Mouse (Mus musculus): ENCODE results near the gene Sirt1. TPM values are rescaled to one million over a fixed set of nuclear protein-coding genes. Genes with fewer than 3 reads are reported as not detected.

Gene Sirt1
- total and polyA plus RNA-seq, 3 experiments: 9.1 to 19.8 TPM; not detected in 1

DNA sequence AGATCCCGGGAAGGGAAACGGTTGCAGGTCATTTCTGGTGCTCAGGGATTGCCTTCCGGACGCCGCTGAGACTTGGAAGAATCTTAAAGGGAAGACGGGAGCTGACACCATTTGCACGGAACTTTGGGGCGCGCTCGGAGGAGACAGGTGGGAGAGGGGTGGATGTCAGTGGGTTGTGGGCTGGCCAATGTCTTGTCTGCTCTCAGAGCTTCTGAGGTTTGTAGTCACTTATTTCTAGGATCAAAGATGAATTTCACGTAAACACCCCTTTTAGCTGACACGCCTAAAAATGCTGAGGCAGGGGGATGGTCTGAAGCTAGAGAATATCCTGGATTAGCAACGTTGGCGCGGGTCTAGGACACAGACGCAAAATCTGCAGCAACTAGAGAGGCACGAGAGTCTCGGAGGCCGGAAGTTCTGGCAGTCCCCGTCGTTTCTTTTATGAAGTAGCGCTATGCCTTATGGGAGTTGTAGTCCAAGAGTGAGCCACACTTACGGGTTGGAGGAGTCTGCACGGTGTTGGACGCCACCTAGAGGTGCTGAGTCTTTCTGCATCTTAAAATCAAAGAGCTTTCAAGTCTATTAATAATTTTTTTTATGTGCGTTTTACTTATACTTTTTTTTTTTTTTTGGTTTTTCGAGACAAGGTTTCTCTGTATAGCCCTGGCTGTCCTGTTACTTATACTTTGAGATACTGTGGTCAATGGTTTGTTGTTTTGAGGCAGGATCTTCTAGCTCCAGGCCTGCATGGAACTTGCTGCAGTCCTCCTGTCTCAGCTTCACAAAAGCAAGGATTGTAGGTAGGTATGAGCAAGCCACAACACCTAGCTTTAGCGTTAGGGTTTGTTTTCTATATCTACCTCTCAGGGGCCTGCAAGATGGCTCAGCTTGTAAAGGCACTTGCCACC is 1.1 kb upstream of the Sirt1 start, which contains the start of gene Dnajc12:
Gene Dnajc12 (plus strand): TSS at position 72 of the 908 bp plus-strand sequence.
- Histone ChIP-seq H3K27me3 (ENCODE audit: control insufficient read depth in 1 of 2, insufficient read depth in 2 of 2, low read length in 2 of 2) (no peaks in the 10 kb centered on the region), H3K4me3 (ENCODE audit: control insufficient read depth in 1 of 2, insufficient read depth in 1 of 2, low read depth in 2 of 2, low read length in 2 of 2) (peak within 1 kb of the TSS; percentile 58 to 72), H3K79me2 (ENCODE audit: control insufficient read depth, insufficient read depth, low read length, poor library complexity) (no peaks in the 10 kb centered on the region), H3K9ac (ENCODE audit: control insufficient read depth, low read depth, low read length, poor library complexity, severe bottlenecking) (peak within 1 kb of the TSS; percentile 75), H3K27ac (ENCODE audit: control insufficient read depth, low read depth, low read length) (peak within 1 kb of the TSS; percentile 56), H3K4me1 (ENCODE audit: control insufficient read depth in 1 of 2, insufficient read depth in 2 of 2, low read length in 2 of 2) (peaks cover 0 to 3% of the 10 kb centered on the region in 2 experiments; a peak in 1 of 4 replicates), H3K36me3 (ENCODE audit: control insufficient read depth in 1 of 2, insufficient read depth in 2 of 2, low read length in 2 of 2) (peaks cover 0 to 3% of the 10 kb centered on the region in 2 experiments; a peak in 2 of 4 replicates), H3K9me3 (replicated peaks; ENCODE audit: insufficient read depth, low read length) (no peaks in the 10 kb centered on the region)
- DNase-seq (ENCODE audit: low read depth, low spot score): peak; percentile 99
- TF ChIP-seq HCFC1 (IDR thresholded peaks at IDR 0.05; ENCODE audit: low read depth, low read length) (peak; percentile 98), POLR2AphosphoS2 (IDR thresholded peaks at IDR 0.05; ENCODE audit: low read length) (peak; percentile 71; the same call in 1 of the 2 replicates), MXI1 (IDR thresholded peaks at IDR 0.05; ENCODE audit: low read depth, low read length) (peak; percentile 83), TCF12 (IDR thresholded peaks at IDR 0.05; ENCODE audit: low read depth, low read length) (peak; percentile 59; the same call in 1 of the 2 replicates), ZMIZ1 (IDR thresholded peaks at IDR 0.05; ENCODE audit: low read depth, low read length) (peak; percentile 74), MYC (IDR thresholded peaks at IDR 0.05; ENCODE audit: low read depth, low read length) (peak; percentile 87), CHD1 (IDR thresholded peaks at IDR 0.05; ENCODE audit: low read depth, low read length) (0 out of 2 replicates have a peak, but pooled peaks have one; percentile 22), NELFE (IDR thresholded peaks at IDR 0.05; ENCODE audit: low read depth, low read length) (peak; percentile 86), GATA1 (IDR thresholded peaks at IDR 0.05; ENCODE audit: low read depth, low read length) (no peak), BHLHE40 (IDR thresholded peaks at IDR 0.05; ENCODE audit: borderline replicate concordance, low read depth, low read length) (no peak), POLR2A (IDR thresholded peaks at IDR 0.05; ENCODE audit: control insufficient read depth in 1 of 2, insufficient read depth in 1 of 2, low read depth in 1 of 2, low read length in 2 of 2, poor library complexity in 1 of 2) (peak; percentile 42 to 92; a peak in 3 of 4 replicates), EP300 (IDR thresholded peaks at IDR 0.05; ENCODE audit: low read depth in 1 of 2, low read length in 2 of 2) (no peak), RCOR1 (IDR thresholded peaks at IDR 0.05; ENCODE audit: low read depth, low read length) (no peak), RAD21 (IDR thresholded peaks at IDR 0.05; ENCODE audit: low read depth, low read length) (peak; percentile 87), CTCF (IDR thresholded peaks at IDR 0.05 in 2 of 3, conservative IDR thresholded peaks at IDR 0.05 in 1 of 3; ENCODE audit: control insufficient read depth in 1 of 3, insufficient read depth in 1 of 3, low read depth in 2 of 3, low read length in 3 of 3, poor library complexity in 1 of 3, severe bottlenecking in 1 of 3) (peak; percentile 65 to 89 (median 76)), USF2 (IDR thresholded peaks at IDR 0.05; ENCODE audit: borderline replicate concordance in 1 of 2, insufficient read depth in 1 of 2, low read depth in 1 of 2, low read length in 2 of 2) (no peak), TBP (IDR thresholded peaks at IDR 0.05; ENCODE audit: low read depth, low read length) (peak; percentile 98), MEF2A (IDR thresholded peaks at IDR 0.05; ENCODE audit: extremely low read depth, insufficient replicate concordance, low read depth, low read length, poor library complexity, severe bottlenecking) (no peak), MAZ (IDR thresholded peaks at IDR 0.05; ENCODE audit: low read depth, low read length) (0 out of 2 replicates have a peak, but pooled peaks have one; percentile 32), USF1 (IDR thresholded peaks at IDR 0.05; ENCODE audit: low read depth, low read length) (peak; percentile 39; the same call in 1 of the 2 replicates), CHD2 (IDR thresholded peaks at IDR 0.05; ENCODE audit: low read length) (peak; percentile 93), JUND (IDR thresholded peaks at IDR 0.05; ENCODE audit: low read depth, low read length) (no peak), TAL1 (IDR thresholded peaks at IDR 0.05; ENCODE audit: low read length) (no peak), MAX (IDR thresholded peaks at IDR 0.05; ENCODE audit: low read length) (peak; percentile 63; the same call in 1 of the 2 replicates), UBTF (IDR thresholded peaks at IDR 0.05; ENCODE audit: borderline replicate concordance, insufficient read depth, low read depth, low read length) (no peak), KAT2A (conservative IDR thresholded peaks at IDR 0.05; ENCODE audit: low read depth, low read length) (peak; percentile 89), SMC3 (IDR thresholded peaks at IDR 0.05; ENCODE audit: low read depth, low read length) (peak; percentile 45), MYB (IDR thresholded peaks at IDR 0.05; ENCODE audit: low read depth, low read length) (no peak), GABPA (IDR thresholded peaks at IDR 0.05; ENCODE audit: low read depth, low read length) (no peak), ZNF384 (IDR thresholded peaks at IDR 0.05; ENCODE audit: low read depth, low read length) (peak; percentile 90), ELF1 (IDR thresholded peaks at IDR 0.05; ENCODE audit: low read depth, low read length) (peak; percentile 95), NRF1 (IDR thresholded peaks at IDR 0.05; ENCODE audit: insufficient read depth, low read depth, low read length, poor library complexity, severe bottlenecking) (0 out of 2 replicates have a peak, but pooled peaks have one; percentile 15), MAFK (IDR thresholded peaks at IDR 0.05; ENCODE audit: borderline replicate concordance, low read depth, low read length) (no peak), ETS1 (IDR thresholded peaks at IDR 0.05; ENCODE audit: low read depth, low read length) (peak; percentile 47; the same call in 1 of the 2 replicates)
